Mouse (Mus musculus) heart, embryonic 13.5 days (tissue): ENCODE measurements around the gene Mgat4d. TPM values are rescaled to one million over a fixed set of nuclear protein-coding genes. Genes with fewer than 3 reads are reported as not detected.

Experiments used
- ATAC-seq: fragments of 200-750 bp; cut with Nextera tagmentation; 2 replicates; pipeline ENCODE4 v1.8.0; 2017; ENCODE audit warnings: moderate TSS enrichment; ENCODE audit not compliant: insufficient number of reproducible peaks, low FRiP score, low TSS enrichment; ENCODE audit errors: extremely low read depth
- H3K27ac ChIP-seq: fragments of 300-500 bp; sonication (generic); replicated peaks from 2 replicates; pipeline ENCODE4 v1.5.1; 2015; ENCODE audit warnings: moderate library complexity, mild to moderate bottlenecking, inconsistent platforms
- H3K27me3 ChIP-seq: fragments of 300-500 bp; sonication (generic); replicated peaks from 2 replicates; pipeline ENCODE4 v1.6.1; 2015; ENCODE audit warnings: mild to moderate bottlenecking, inconsistent platforms
- H3K36me3 ChIP-seq: fragments of 300-500 bp; sonication (generic); 2 replicates; pipeline ENCODE4 v1.6.1; 2015; ENCODE audit warnings: mild to moderate bottlenecking, inconsistent platforms
- H3K4me1 ChIP-seq: fragments of 300-500 bp; sonication (generic); 2 replicates; pipeline ENCODE4 v1.6.1; 2015; ENCODE audit warnings: inconsistent platforms
- H3K4me2 ChIP-seq: fragments of 300-500 bp; sonication (generic); 2 replicates; pipeline ENCODE4 v1.6.1; 2015; ENCODE audit warnings: inconsistent platforms, mild to moderate bottlenecking, moderate library complexity
- H3K4me3 ChIP-seq: fragments of 300-500 bp; sonication (generic); 2 replicates; pipeline ENCODE4 v1.5.1; 2015; ENCODE audit warnings: moderate library complexity, mild to moderate bottlenecking, inconsistent platforms
- H3K9ac ChIP-seq: fragments of 300-500 bp; sonication (generic); 2 replicates; pipeline ENCODE4 v1.6.1; 2015; ENCODE audit warnings: inconsistent platforms, mild to moderate bottlenecking, moderate library complexity
- H3K9me3 ChIP-seq: fragments of 300-500 bp; sonication (generic); 2 replicates; pipeline ENCODE4 v1.6.1; 2016; ENCODE audit warnings: inconsistent platforms
- WGBS: fragments of 180-500 bp; shearing (Covaris S2); methylation state at CpG from one replicate; pipeline ENCODE4 v1.1.7; 2015; ENCODE audit warnings: mixed read lengths; 5-methylcytosine and 5-hydroxymethylcytosine counted together
- polyA plus RNA-seq: library from polyadenylated mRNA; unstranded; fragments of >200 nt; fragmentation: Nextera tagmentation; extraction: Ambion mirVana; gene quantifications from 2 replicates; pipeline ENCODE4 v1.2.1, GENCODE M21; 2015

Gene Mgat4d
- polyA plus RNA-seq, 1 experiment from 2014 or later, result not detected

- Histone ChIP-seq H3K27ac (no peak overlapping the region), H3K4me3 (no peak overlapping the region), H3K9me3 (no peaks in the 10 kb centered on the region), H3K4me1 (peaks cover 6% of the 10 kb centered on the region), H3K4me2 (no peak overlapping the region), H3K36me3 (no peaks in the 10 kb centered on the region), H3K27me3 (peaks cover 48% of the 10 kb centered on the region), H3K9ac (no peak overlapping the region)
- no peak for ATAC-seq
- WGBS, result 59% methylated on average over 1 of the region's 1 CpGs
Observed at GRCm38 (mm10) chr8:83392521-83392920, 44.2 kb downstream of the Mgat4d start.

DNA sequence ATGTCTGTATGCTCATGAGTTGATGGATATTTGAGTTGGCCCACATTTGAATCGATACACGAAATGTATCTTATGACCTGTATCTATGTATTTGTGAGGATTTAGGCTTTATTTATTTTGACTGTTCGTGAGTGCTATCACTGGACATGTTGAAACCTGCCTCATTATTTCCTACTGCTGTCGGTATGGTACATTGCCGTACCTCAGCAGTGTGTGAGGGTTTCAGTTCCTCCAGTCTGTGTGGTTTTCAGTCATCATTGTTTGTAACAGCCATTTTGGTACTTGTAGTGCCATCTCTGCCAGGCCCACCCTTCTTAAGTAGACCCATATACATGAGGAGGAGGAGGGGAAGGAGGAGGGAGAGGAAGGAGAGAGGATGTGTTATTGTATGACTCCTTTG is 46.1 kb downstream of the Mgat4d start:
- ATAC-seq, result no peak
- H3K9ac ChIP-seq, result no peak overlapping the region
- 81% methylated on average over 5 of the region's 5 CpGs for WGBS
- no peaks in the 10 kb centered on the region for H3K36me3 ChIP-seq
- H3K4me2 ChIP-seq, result no peak overlapping the region
- H3K4me3 ChIP-seq, result no peak overlapping the region
- H3K27ac ChIP-seq, result no peak overlapping the region
- H3K4me1 ChIP-seq, result peaks cover 6% of the 10 kb centered on the region
- H3K27me3 ChIP-seq, result peaks cover 30% of the 10 kb centered on the region
- no peaks in the 10 kb centered on the region for H3K9me3 ChIP-seq

- ATAC-seq, result no peak
- Histone ChIP-seq H3K9ac (no peak overlapping the region), H3K27me3 (peaks cover 7% of the 10 kb centered on the region), H3K4me2 (no peak overlapping the region), H3K27ac (no peak overlapping the region), H3K36me3 (no peaks in the 10 kb centered on the region), H3K4me1 (no peaks in the 10 kb centered on the region), H3K9me3 (no peaks in the 10 kb centered on the region), H3K4me3 (no peak overlapping the region)
- WGBS, result 80% methylated on average over 6 of the region's 6 CpGs
Observed at GRCm38 (mm10) chr8:83396680-83397079, 48.4 kb downstream of the Mgat4d start.

DNA sequence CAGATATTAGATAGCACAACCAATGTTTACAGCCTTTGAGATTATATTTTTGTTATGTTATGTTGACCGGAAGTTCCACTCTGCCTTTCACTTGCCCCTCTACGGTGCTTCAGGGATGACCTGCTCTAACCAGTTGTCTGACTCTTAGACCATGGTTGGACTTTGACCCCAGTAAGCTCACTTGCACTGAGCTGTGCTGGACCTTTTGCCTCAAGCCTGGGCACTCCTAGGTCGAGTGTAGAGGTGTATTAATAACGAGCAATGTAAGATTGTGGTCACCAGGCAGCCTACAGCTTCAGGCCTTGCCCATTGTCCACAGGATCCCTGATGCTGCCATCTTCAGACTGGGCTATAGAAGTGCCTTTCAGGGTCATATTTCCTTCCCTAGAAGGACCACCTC is 49.5 kb downstream of the Mgat4d start:
- no peak for ATAC-seq
- no peak overlapping the region for H3K27ac ChIP-seq
- no peak overlapping the region for H3K4me2 ChIP-seq
- 69% methylated on average over 4 of the region's 4 CpGs for WGBS
- no peaks in the 10 kb centered on the region for H3K4me1 ChIP-seq
- no peaks in the 10 kb centered on the region for H3K36me3 ChIP-seq
- no peak overlapping the region for H3K9ac ChIP-seq
- H3K4me3 ChIP-seq, result no peak overlapping the region
- no peaks in the 10 kb centered on the region; the same call in 1 of the 2 replicates for H3K27me3 ChIP-seq
- H3K9me3 ChIP-seq, result no peaks in the 10 kb centered on the region

DNA sequence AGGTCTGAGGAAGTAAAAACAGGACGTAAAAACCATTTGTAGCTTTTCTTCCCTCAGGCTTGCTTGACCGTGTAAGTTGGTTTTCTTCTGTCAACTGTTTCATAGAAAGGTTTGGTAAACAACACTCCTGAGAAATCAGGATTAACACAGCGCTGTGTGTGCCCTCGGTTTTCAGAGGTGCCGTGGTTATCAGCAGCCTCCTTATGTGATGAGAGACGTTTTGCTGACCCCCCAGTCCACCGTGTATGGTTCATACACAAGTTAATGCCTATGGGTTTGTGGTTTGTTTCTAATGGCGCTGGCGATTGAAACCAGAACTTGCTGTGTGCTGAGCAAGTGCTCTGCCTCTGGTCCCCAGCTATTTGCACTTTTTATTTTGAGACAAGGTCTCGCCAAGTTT is 57.3 kb downstream of the Mgat4d start:
- Histone ChIP-seq H3K4me2 (no peak overlapping the region), H3K36me3 (no peaks in the 10 kb centered on the region), H3K9ac (no peak overlapping the region), H3K27me3 (peaks cover 46% of the 10 kb centered on the region), H3K27ac (no peak overlapping the region), H3K9me3 (no peaks in the 10 kb centered on the region), H3K4me3 (no peak overlapping the region), H3K4me1 (no peaks in the 10 kb centered on the region)
- no peak for ATAC-seq
- 37% methylated on average over 10 of the region's 10 CpGs for WGBS

- Histone ChIP-seq H3K36me3 (no peaks in the 10 kb centered on the region), H3K9ac (no peak overlapping the region), H3K27ac (no peak overlapping the region), H3K9me3 (no peaks in the 10 kb centered on the region), H3K27me3 (peaks cover 46% of the 10 kb centered on the region), H3K4me1 (no peaks in the 10 kb centered on the region), H3K4me3 (no peak overlapping the region), H3K4me2 (no peak overlapping the region)
- no peak for ATAC-seq
- WGBS, result 38% methylated on average over 6 of the region's 6 CpGs
Observed at GRCm38 (mm10) chr8:83406836-83407235, 58.6 kb downstream of the Mgat4d start.

- Histone ChIP-seq H3K27ac (no peak overlapping the region), H3K36me3 (no peaks in the 10 kb centered on the region), H3K27me3 (peaks cover 39% of the 10 kb centered on the region), H3K4me2 (no peak overlapping the region), H3K4me1 (no peaks in the 10 kb centered on the region), H3K4me3 (no peak overlapping the region), H3K9me3 (no peaks in the 10 kb centered on the region), H3K9ac (no peak overlapping the region)
- ATAC-seq, result no peak
- 58% methylated on average over 7 of the region's 7 CpGs for WGBS
Observed at GRCm38 (mm10) chr8:83408496-83408895, 60.2 kb downstream of the Mgat4d start.

DNA sequence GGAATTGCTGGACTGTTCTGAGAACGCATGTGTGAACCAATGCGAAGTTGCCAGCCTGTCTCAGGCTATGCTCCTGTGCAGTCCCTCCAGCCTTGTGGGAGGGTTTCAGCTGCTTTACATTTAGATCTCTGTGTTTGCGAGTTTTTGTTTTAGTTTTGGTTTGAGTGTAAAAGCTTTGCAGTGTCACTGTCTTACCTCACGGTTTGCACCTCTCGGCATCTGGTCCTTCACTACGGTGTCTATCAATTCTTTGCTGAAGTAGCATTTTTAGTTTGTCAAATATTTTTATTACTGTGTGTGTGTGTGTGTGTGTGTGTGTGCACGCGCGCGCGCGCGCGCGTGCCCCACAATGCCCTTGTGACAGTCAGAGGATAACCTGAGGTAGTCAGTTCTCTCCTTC is 68.6 kb downstream of the Mgat4d start:
- WGBS, result 92% methylated on average over 15 of the region's 15 CpGs
- ATAC-seq, result no peak
- Histone ChIP-seq H3K36me3 (no peaks in the 10 kb centered on the region), H3K4me1 (no peaks in the 10 kb centered on the region), H3K9me3 (no peaks in the 10 kb centered on the region), H3K4me3 (no peak overlapping the region), H3K27ac (no peak overlapping the region), H3K9ac (no peak overlapping the region), H3K4me2 (no peak overlapping the region), H3K27me3 (peaks cover 54% of the 10 kb centered on the region)

- no peak overlapping the region for H3K27ac ChIP-seq
Observed at GRCm38 (mm10) chr8:83417970-83418369, 69.7 kb downstream of the Mgat4d start.

DNA sequence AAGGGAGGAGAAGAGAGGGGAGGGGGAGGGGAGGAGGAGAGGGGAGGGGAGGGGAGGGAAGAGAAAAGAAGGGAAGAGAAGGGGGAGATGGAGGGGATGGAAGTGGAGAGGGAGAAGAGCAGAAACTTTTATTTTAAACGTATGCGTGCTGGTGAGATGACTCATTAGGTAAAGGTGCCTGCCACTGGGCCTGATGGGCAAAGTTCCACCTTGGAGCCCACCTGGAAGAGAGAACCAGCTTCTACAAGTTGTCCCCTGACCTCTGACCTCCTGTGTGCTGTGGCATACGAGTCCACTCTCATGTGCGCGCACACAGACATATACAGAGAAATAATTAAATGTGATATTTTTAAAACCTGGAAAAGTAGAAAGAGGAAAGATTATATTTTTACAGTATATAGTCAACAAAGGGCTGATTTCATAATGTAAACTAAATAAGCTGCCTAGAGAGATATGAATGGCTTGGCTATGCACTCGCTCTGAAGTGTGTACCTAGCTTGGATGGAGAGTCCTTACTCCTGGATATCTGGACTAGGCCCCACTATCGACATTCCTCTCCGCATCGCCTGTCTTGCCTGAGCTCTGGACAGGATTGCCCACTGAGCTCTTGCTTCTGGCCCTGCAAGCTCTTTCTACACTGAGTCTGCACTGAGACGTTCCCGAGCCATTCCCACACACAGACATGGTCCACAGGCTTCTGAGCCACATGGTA is 70.7 kb downstream of the Mgat4d start:
- no peak overlapping the region for H3K9ac ChIP-seq
- H3K36me3 ChIP-seq, result no peaks in the 10 kb centered on the region
- no peaks in the 10 kb centered on the region for H3K4me1 ChIP-seq
- H3K9me3 ChIP-seq, result no peaks in the 10 kb centered on the region
- no peak for ATAC-seq
- H3K4me3 ChIP-seq, result no peak overlapping the region
- H3K4me2 ChIP-seq, result no peak overlapping the region
- H3K27me3 ChIP-seq, result peaks cover 69% of the 10 kb centered on the region
- 83% methylated on average over 11 of the region's 11 CpGs for WGBS
- no peak overlapping the region for H3K27ac ChIP-seq

More at GRCm38 (mm10) chr8:83417970-83418369, 69.7 kb downstream of the Mgat4d start:
- H3K36me3 ChIP-seq, result no peaks in the 10 kb centered on the region
- H3K4me2 ChIP-seq, result no peak overlapping the region
- H3K4me3 ChIP-seq, result no peak overlapping the region
- no peaks in the 10 kb centered on the region for H3K4me1 ChIP-seq
- no peak overlapping the region for H3K9ac ChIP-seq
- no peaks in the 10 kb centered on the region for H3K9me3 ChIP-seq
- H3K27me3 ChIP-seq, result peaks cover 61% of the 10 kb centered on the region
- 61% methylated on average over 6 of the region's 6 CpGs for WGBS
- no peak for ATAC-seq

GRCm38 (mm10) chr8:83421354-83421753 is 73.1 kb downstream of the Mgat4d start:
- H3K4me2 ChIP-seq, result no peak overlapping the region
- no peaks in the 10 kb centered on the region for H3K36me3 ChIP-seq
- peaks cover 84% of the 10 kb centered on the region for H3K27me3 ChIP-seq
- ATAC-seq, result no peak
- H3K4me1 ChIP-seq, result peaks cover 4% of the 10 kb centered on the region
- no peak overlapping the region for H3K27ac ChIP-seq
- WGBS, result 89% methylated on average over 1 of the region's 1 CpGs
- no peak overlapping the region for H3K4me3 ChIP-seq
- H3K9me3 ChIP-seq, result no peaks in the 10 kb centered on the region
- no peak overlapping the region for H3K9ac ChIP-seq
